Mouse (Mus musculus) lung, embryonic 14.5 days (tissue): Measurements from ENCODE around the gene Pkp3. TPM values are rescaled to one million over a fixed set of nuclear protein-coding genes. Genes with fewer than 3 reads are reported as not detected.

Experiments used
- ATAC-seq: fragments of 200-750 bp; cut with Nextera tagmentation; 2 replicates; pipeline ENCODE4 v1.8.0; 2017; ENCODE audit warnings: mild to moderate bottlenecking, moderate TSS enrichment, moderate library complexity; ENCODE audit not compliant: insufficient read depth
- DNase-seq: peaks from one replicate; pipeline ENCODE4 v3.0.0-alpha.2; 2015
- H3K27ac ChIP-seq: fragments of 300-500 bp; sonication (generic); 2 replicates; pipeline ENCODE4 v1.5.1; 2014; ENCODE audit warnings: low read depth, mild to moderate bottlenecking, moderate library complexity
- H3K27me3 ChIP-seq: fragments of 300-500 bp; sonication (generic); 2 replicates; pipeline ENCODE4 v1.6.1; 2014; ENCODE audit warnings: low read length, control low read depth; ENCODE audit not compliant: insufficient read depth
- H3K36me3 ChIP-seq: fragments of 300-500 bp; sonication (generic); 2 replicates; pipeline ENCODE4 v1.6.1; 2014; ENCODE audit warnings: control low read depth; ENCODE audit not compliant: insufficient read depth
- H3K4me1 ChIP-seq: fragments of 300-500 bp; sonication (generic); 2 replicates; pipeline ENCODE4 v1.6.1; 2014; ENCODE audit warnings: antibody characterized with exemption, control low read depth; ENCODE audit not compliant: insufficient read depth
- H3K4me2 ChIP-seq: fragments of 300-500 bp; sonication (generic); 2 replicates; pipeline ENCODE4 v1.6.1; 2014; ENCODE audit warnings: mild to moderate bottlenecking
- H3K4me3 ChIP-seq: fragments of 300-500 bp; sonication (generic); 2 replicates; pipeline ENCODE4 v1.5.1; 2014; ENCODE audit warnings: low read depth, low read length
- H3K9ac ChIP-seq: fragments of 300-500 bp; sonication (generic); 2 replicates; pipeline ENCODE4 v1.6.1; 2014
- H3K9me3 ChIP-seq: fragments of 300-500 bp; sonication (generic); 2 replicates; pipeline ENCODE4 v1.6.1; 2016; ENCODE audit warnings: low read depth, low read length, control low read depth
- CTCF ChIP-seq: IDR thresholded peaks from 2 replicates; pipeline ENCODE4 v1.5.1; 2016; ENCODE audit warnings: antibody characterized with exemption, low read depth
- WGBS: fragments of 180-500 bp; shearing (Covaris S2); extraction: QIAGEN DNeasy Blood & Tissue Kit; methylation state at CpG from one replicate; pipeline ENCODE4 v1.1.7; 2014; 5-methylcytosine and 5-hydroxymethylcytosine counted together
- polyA plus RNA-seq: library from polyadenylated mRNA; unstranded; fragments of >200 nt; fragmentation: Nextera tagmentation; extraction: Ambion mirVana; gene quantifications from 2 replicates; pipeline ENCODE4 v1.2.1, GENCODE M21; 2014

Gene Pkp3
- polyA plus RNA-seq, 1 experiment from 2014 or later = 8.7 TPM

DNA sequence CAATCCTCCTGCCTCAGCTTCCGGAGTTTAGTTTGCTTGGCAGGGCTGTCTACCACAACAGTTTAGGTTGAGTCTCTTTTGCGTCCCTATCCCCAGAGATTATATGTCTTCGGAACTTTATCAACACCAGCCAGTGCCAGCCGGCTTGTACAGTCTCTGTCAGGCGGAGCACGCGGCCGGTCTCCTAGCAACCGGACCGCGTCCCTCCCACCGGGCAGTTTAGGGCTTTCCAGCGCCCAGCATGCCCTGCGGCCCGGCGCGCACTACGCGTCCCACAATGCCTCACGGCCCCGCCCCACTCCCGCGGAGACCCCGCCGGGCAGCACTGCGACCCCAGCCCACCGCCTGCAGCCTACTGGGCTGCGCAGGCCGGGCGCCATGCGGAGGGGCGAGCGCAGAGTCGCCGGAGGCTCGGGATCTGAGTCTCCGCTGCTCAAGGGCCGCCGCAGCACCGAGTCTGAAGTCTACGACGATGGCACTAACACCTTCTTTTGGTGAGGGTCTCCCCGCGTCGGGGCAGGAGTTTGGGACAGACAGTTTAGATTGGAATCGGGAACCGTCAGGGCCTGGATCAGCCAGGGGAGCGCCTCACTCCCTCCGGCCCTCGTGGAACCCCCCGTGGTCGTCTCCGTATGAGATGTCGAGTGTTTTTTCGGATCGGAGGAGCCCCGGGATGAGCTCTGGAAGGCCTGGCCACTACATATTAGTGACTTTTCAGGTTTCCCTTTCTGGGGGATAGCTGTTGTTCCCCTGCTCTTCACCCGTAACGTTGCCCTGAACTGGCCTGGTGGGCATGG is 53.2 kb downstream of the Pkp3 start:
- ATAC-seq (peak; percentile 99), DNase-seq (peak; percentile 97)
- peaks cover 16% of the 10 kb centered on the region; the same call in 1 of the 2 replicates for H3K36me3 ChIP-seq
- under 1% methylated on average over 57 of the region's 59 CpGs for WGBS
- H3K4me3 ChIP-seq = peak overlapping the region; percentile 91
- H3K27ac ChIP-seq = peak overlapping the region; percentile 61; the same call in 1 of the 2 replicates
- peak overlapping the region; percentile 81 for H3K4me2 ChIP-seq
- no peak for TF ChIP-seq CTCF
- peak overlapping the region; percentile 87 for H3K9ac ChIP-seq
- peaks cover 7% of the 10 kb centered on the region; the same call in 1 of the 2 replicates for H3K4me1 ChIP-seq
- H3K9me3 ChIP-seq = no peaks in the 10 kb centered on the region
- no peaks in the 10 kb centered on the region for H3K27me3 ChIP-seq

DNA sequence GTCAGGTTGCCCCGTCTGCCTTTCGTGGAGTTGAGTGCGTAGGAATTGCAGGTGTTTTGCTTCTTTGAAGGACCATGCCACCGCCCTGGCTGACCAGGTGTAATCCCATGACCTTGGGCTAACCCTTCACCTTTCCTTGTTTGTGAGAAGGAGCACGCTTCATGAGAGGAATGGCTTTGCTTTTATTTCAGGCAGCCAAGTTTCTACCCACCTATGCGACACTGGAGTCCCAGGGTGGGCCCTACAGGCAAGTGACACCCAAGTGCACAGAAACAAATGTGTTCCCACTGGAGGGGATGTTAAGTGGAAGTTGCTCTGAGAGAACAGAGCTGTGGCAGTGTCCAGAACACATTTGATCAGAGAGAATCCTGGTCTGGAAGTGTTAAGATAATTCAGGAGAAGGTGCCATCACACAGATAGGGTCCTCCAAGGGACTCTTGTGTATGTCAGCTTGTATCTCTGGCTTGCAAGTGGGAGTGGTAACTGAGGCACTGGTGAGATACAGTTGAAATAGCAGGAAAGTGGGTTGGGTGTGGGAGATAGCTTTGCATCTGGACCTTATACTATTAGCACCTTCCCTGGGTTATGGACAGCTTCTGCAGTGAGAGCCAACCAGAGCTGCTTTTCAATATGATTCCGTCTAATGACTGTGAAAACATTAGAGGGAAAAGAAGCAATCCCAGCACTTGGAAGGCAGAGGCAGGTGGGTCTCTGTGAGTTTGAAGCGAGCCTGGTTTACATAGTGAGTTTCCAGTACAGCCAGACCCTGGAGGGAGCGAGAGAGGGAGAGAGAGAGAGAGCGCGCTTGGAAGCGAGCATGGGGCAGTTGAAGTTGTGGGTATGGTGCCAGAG is 54.1 kb downstream of the Pkp3 start:
- 55% methylated on average over 12 of the region's 12 CpGs for WGBS
- ATAC-seq = no peak; the same call in 1 of the 2 replicates
- peak overlapping the region; percentile 61; the same call in 1 of the 2 replicates for H3K27ac ChIP-seq

More for the DNA sequence above, 54.1 kb downstream of the Pkp3 start:
- peak overlapping the region; percentile 81 for H3K4me2 ChIP-seq
- peaks cover 25% of the 10 kb centered on the region for H3K36me3 ChIP-seq
- no peaks in the 10 kb centered on the region for H3K27me3 ChIP-seq
- peaks cover 7% of the 10 kb centered on the region; the same call in 1 of the 2 replicates for H3K4me1 ChIP-seq
- H3K9ac ChIP-seq = peak overlapping the region; percentile 87
- DNase-seq = no peak
- TF ChIP-seq CTCF = no peak
- peak overlapping the region; percentile 91 for H3K4me3 ChIP-seq
- H3K9me3 ChIP-seq = no peaks in the 10 kb centered on the region

Other genes with a start within 250 kb of the Pkp3 start
- 2.2 and 3.2 TPM in 2 replicates for gene Urah, start 243.2 kb upstream of the Pkp3 start, polyA plus RNA-seq
- not detected in 2 replicates for gene Scgb1c1, start 232.7 kb upstream of the Pkp3 start, polyA plus RNA-seq
- gene Odf3, start 230.4 kb upstream of the Pkp3 start, polyA plus RNA-seq = 0.18 TPM in 1 of 2 replicates, not detected in the other
- gene Gm45785, start 221.9 kb upstream of the Pkp3 start, polyA plus RNA-seq = not detected in 2 replicates
- gene Ric8a, start 221.3 kb upstream of the Pkp3 start, polyA plus RNA-seq = 53.8 and 54.8 TPM in 2 replicates
- gene Bet1l, start 220.6 kb upstream of the Pkp3 start, polyA plus RNA-seq = 40.9 and 47.0 TPM in 2 replicates
- 139 and 167 TPM in 2 replicates for gene Psmd13, start 196.2 kb upstream of the Pkp3 start, polyA plus RNA-seq
- 16.6 and 18.2 TPM in 2 replicates for gene Sirt3, start 195.9 kb upstream of the Pkp3 start, polyA plus RNA-seq
- 1.7 TPM in 1 of 2 replicates, not detected in the other for gene Cox8b, start 177.8 kb upstream of the Pkp3 start, polyA plus RNA-seq
- gene Nlrp6, start 157.3 kb upstream of the Pkp3 start, polyA plus RNA-seq = 0.08 TPM in 1 of 2 replicates, not detected in the other
- 20.7 and 22.6 TPM in 2 replicates for gene Pgghg, start 136.8 kb upstream of the Pkp3 start, polyA plus RNA-seq
- gene Ifitm5, start 127.9 kb upstream of the Pkp3 start, polyA plus RNA-seq = 1.0 and 1.3 TPM in 2 replicates
- not detected in 2 replicates for gene Gm45717, start 122.3 kb upstream of the Pkp3 start, polyA plus RNA-seq
- gene Ifitm2, start 122.2 kb upstream of the Pkp3 start, polyA plus RNA-seq = 1,035 and 1,087 TPM in 2 replicates
- gene Ifitm1, start 111.0 kb upstream of the Pkp3 start, polyA plus RNA-seq = 35.4 and 42.5 TPM in 2 replicates
- 164 and 183 TPM in 2 replicates for gene Ifitm3, start 67.4 kb upstream of the Pkp3 start, polyA plus RNA-seq
- 0.49 and 1.1 TPM in 2 replicates for gene Ifitm6, start 60.3 kb upstream of the Pkp3 start, polyA plus RNA-seq
- not detected in 2 replicates for gene Gm17387, start 49.1 kb upstream of the Pkp3 start, polyA plus RNA-seq
- 5.6 and 7.1 TPM in 2 replicates for gene B4galnt4, start 17.1 kb upstream of the Pkp3 start, polyA plus RNA-seq
- 7.8 and 9.8 TPM in 2 replicates for gene Sigirr, start 22.4 kb downstream of the Pkp3 start, polyA plus RNA-seq
- gene Ano9, start 39.6 kb downstream of the Pkp3 start, polyA plus RNA-seq = 4.2 and 4.3 TPM in 2 replicates
- gene Ptdss2, start 44.2 kb downstream of the Pkp3 start, polyA plus RNA-seq = 50.6 and 57.7 TPM in 2 replicates
- 124 and 130 TPM in 2 replicates for gene Rnh1, start 94.6 kb downstream of the Pkp3 start, polyA plus RNA-seq
- gene Hras, start 115.8 kb downstream of the Pkp3 start, polyA plus RNA-seq = 85.8 and 97.4 TPM in 2 replicates
- 3.8 and 4.3 TPM in 2 replicates for gene Lrrc56, start 115.9 kb downstream of the Pkp3 start, polyA plus RNA-seq
- 0.74 and 1.4 TPM in 2 replicates for gene Lmntd2, start 135.9 kb downstream of the Pkp3 start, polyA plus RNA-seq
- gene Rassf7, start 137.6 kb downstream of the Pkp3 start, polyA plus RNA-seq = 38.9 and 41.1 TPM in 2 replicates
- gene Phrf1, start 150.6 kb downstream of the Pkp3 start, polyA plus RNA-seq = 80.7 and 85.4 TPM in 2 replicates
- 1.0 and 1.9 TPM in 2 replicates for gene Irf7, start 188.3 kb downstream of the Pkp3 start, polyA plus RNA-seq
- gene Cdhr5, start 198.6 kb downstream of the Pkp3 start, polyA plus RNA-seq = not detected in 2 replicates
- gene Sct, start 200.9 kb downstream of the Pkp3 start, polyA plus RNA-seq = 2.2 and 5.1 TPM in 2 replicates
- gene Drd4, start 213.8 kb downstream of the Pkp3 start, polyA plus RNA-seq = 1.0 and 1.4 TPM in 2 replicates
- 69.8 and 74.2 TPM in 2 replicates for gene Deaf1, start 249.5 kb downstream of the Pkp3 start, polyA plus RNA-seq
- gene Tmem80, start 249.5 kb downstream of the Pkp3 start, polyA plus RNA-seq = 28.8 and 30.3 TPM in 2 replicates